ENCODE assay signal across 8 mouse cellular contexts in genomic region chr3:27607081-27607795, GRCm38 (mm10).
DNase-seq lines count a peak whose midpoint lies in the region; ATAC-seq and TF ChIP-seq lines count a peak whose summit lies in the region.

No protein-coding gene starts in this region.

- H3K9me3 ChIP-seq in heart, embryonic 10.5 days, result no peaks in the 10 kb centered on the region
- no peaks in the 10 kb centered on the region for H3K9me3 ChIP-seq in liver, embryonic 14.5 days (ENCODE audit: control insufficient read depth, low read length)

- no peaks in the 10 kb centered on the region for H3K36me3 ChIP-seq in heart, embryonic 10.5 days
- no peaks in the 10 kb centered on the region for H3K36me3 ChIP-seq in kidney, adult 2 months (ENCODE audit: control insufficient read depth, insufficient read depth, low read length)
- H3K36me3 ChIP-seq in liver, embryonic 14.5 days (replicated peaks; ENCODE audit: control insufficient read depth, insufficient read depth, low read depth), result no peaks in the 10 kb centered on the region

- peak; percentile 53; the same call in 1 of the 2 replicates for ATAC-seq in liver, embryonic 14.5 days (ENCODE audit: insufficient read depth)

- TF ChIP-seq CTCF in kidney, adult 2 months (conservative IDR thresholded peaks at IDR 0.05; ENCODE audit: insufficient read depth, insufficient read length, low read depth, low read length), result no peak
- no peak for TF ChIP-seq CTCF in liver, embryonic 14.5 days (IDR thresholded peaks at IDR 0.05; ENCODE audit: low read depth)

- no peak for TF ChIP-seq EP300 in liver, embryonic 14.5 days (IDR thresholded peaks at IDR 0.05; ENCODE audit: low read depth)

- DNase-seq in layer of hippocampus, adult 9-11 months, result peak; percentile 49
- no peak for DNase-seq in layer of hippocampus, adult 18-20 months (ENCODE audit: low spot score in 2 of 2)
- DNase-seq in embryo, embryonic 11 days, result peak; percentile 47
- DNase-seq in heart, embryonic 10.5 days (ENCODE audit: low spot score), result peak; percentile 85
- DNase-seq in kidney, adult 2 months, result peak; percentile 76
- no peak for DNase-seq in liver, embryonic 14.5 days (ENCODE audit: low read depth in 3 of 3, low spot score in 3 of 3)
- DNase-seq in ovary, postnatal 14 days (ENCODE audit: low spot score), result peak; percentile 41
- DNase-seq in c-Kit-positive CD71-positive TER-119-positive erythroid progenitor cells, embryonic 14.5 days (ENCODE audit: low spot score), result no peak

- no peak overlapping the region for H3K4me3 ChIP-seq in heart, embryonic 10.5 days
- H3K4me3 ChIP-seq in kidney, adult 2 months (ENCODE audit: insufficient read depth, low read depth, low read length), result no peak overlapping the region
- no peak overlapping the region for H3K4me3 ChIP-seq in liver, embryonic 14.5 days (ENCODE audit: insufficient read depth in 1 of 2, low read depth in 2 of 2, low read length in 2 of 2)

- peaks cover 38% of the 10 kb centered on the region for H3K4me1 ChIP-seq in heart, embryonic 10.5 days
- H3K4me1 ChIP-seq in kidney, adult 2 months (ENCODE audit: control insufficient read depth, insufficient read depth, low read length), result peaks cover 24% of the 10 kb centered on the region
- peaks cover 0 to 8% of the 10 kb centered on the region in 2 experiments; a peak in 2 of 4 replicates for H3K4me1 ChIP-seq in liver, embryonic 14.5 days (replicated peaks; ENCODE audit: control insufficient read depth in 2 of 2, insufficient read depth in 2 of 2, low read length in 1 of 2)

- no peak overlapping the region for H3K4me2 ChIP-seq in liver, embryonic 14.5 days (ENCODE audit: low read depth)

- 22% methylated on average over 9 of the region's 9 CpGs for WGBS in heart, embryonic 10.5 days
- 36% methylated on average over 9 of the region's 9 CpGs for WGBS in kidney, adult 2 months
- 21% methylated on average over 9 of the region's 9 CpGs for WGBS in liver, embryonic 14.5 days (ENCODE audit: insufficient replicate concordance)

- no peaks in the 10 kb centered on the region for H3K27me3 ChIP-seq in heart, embryonic 10.5 days (ENCODE audit: insufficient read depth, poor library complexity, severe bottlenecking)
- H3K27me3 ChIP-seq in kidney, adult 2 months (replicated peaks; ENCODE audit: control insufficient read depth, insufficient read depth, low read length), result no peaks in the 10 kb centered on the region
- H3K27me3 ChIP-seq in liver, embryonic 14.5 days (ENCODE audit: control insufficient read depth, insufficient read depth, low read length), result no peaks in the 10 kb centered on the region

- H3K27ac ChIP-seq in heart, embryonic 10.5 days, result peak overlapping the region; percentile 84
- peak overlapping the region; percentile 46 for H3K27ac ChIP-seq in kidney, adult 2 months (ENCODE audit: insufficient read depth, low read depth, low read length)
- H3K27ac ChIP-seq in liver, embryonic 14.5 days, result no peak overlapping the region

- no peak overlapping the region for H3K9ac ChIP-seq in liver, embryonic 14.5 days (replicated peaks)

- TF ChIP-seq POLR2A in kidney, adult 2 months (IDR thresholded peaks at IDR 0.05; ENCODE audit: low read depth, low read length), result no peak

Comparison
In these comparisons a context has a peak if more than half of its experiments do, and no peak if none do; other contexts are left out.
1. DNase-seq: peak in layer of hippocampus, adult 9-11 months (single experiment), embryo, embryonic 11 days (single experiment), heart, embryonic 10.5 days (single experiment), kidney, adult 2 months (single experiment) and ovary, postnatal 14 days (single experiment); none in layer of hippocampus, adult 18-20 months (0 of 2), liver, embryonic 14.5 days (0 of 3) and c-Kit-positive CD71-positive TER-119-positive erythroid progenitor cells, embryonic 14.5 days (single experiment).